Mouse (Mus musculus): ENCODE data around the gene Htra1.

DNA sequence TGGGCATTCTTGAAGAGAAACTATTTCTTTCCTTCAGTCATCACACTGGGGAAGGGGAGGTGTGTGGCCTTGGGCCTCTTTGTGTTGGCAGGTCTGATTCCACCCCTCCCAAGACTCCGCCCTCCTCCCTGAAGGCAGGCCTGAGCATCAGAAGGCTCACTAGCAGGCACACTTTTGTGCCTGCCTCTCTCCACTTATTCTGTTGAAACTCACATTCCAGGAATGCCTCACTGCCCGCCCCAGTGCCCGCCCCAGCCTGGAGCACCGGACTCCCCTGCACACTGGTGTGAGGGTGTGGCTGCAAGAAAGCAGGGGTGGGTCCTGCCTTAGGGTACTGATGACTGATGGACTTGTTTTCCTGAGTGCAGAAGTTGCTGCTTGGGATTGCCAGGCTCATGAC is 46.5 kb downstream of the Htra1 start:
- no peak for TF ChIP-seq CTCF (IDR thresholded peaks at IDR 0.05; ENCODE audit: control insufficient read depth, insufficient read depth, low read length)
- no peak for TF ChIP-seq POLR2A (IDR thresholded peaks at IDR 0.05; ENCODE audit: borderline replicate concordance, control insufficient read depth, low read depth, low read length)

All from bone marrow, adult 2 months (tissue).